Mouse (Mus musculus): Measurements from ENCODE around the gene Gon7.
A peak's percentile ranks its signal among the peaks of the same experiment; 100 is the strongest.

The Gon7 gene

DNA sequence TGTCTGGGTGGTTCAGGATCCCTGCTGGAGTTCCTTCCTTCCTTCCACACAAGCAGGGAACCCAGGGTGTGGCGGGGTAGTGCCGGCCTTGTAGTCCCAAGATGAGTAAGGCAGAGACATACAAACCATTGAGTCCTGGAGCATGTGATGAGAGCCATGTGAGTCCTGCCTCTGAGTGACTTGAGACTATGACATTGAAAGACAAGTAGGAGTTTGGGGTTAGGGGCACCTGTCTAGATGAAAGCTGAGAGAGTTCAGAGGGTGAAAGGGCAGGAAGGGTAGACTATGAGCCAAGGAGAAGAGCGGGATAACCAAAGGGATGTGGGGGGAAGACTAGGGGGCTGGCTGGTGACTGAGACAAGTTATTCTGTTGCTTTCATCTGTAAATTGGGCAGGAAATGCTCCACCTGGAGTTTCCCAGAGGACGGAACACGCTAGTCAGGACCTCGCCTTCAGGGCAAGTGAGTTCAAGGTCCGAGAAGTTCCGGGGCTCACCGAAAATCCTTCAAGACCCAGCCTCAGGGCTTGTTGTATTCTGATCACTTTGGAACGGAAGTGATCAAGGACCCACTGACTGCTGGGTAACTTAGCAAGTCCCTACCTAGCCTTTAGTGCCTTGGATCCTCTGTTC lies 50.7 kb downstream of the Gon7 start:
- peak overlapping the region; percentile 48 for H3K4me3 ChIP-seq (replicated peaks; ENCODE audit: low read length)
- peaks cover 86% of the 10 kb centered on the region for H3K4me1 ChIP-seq (replicated peaks; ENCODE audit: low read depth, low read length)
- no peak for TF ChIP-seq POU5F1 (IDR thresholded peaks at IDR 0.05; ENCODE audit: borderline replicate concordance, low read length)
- no peak; the same call in 1 of the 2 replicates for TF ChIP-seq NANOG (IDR thresholded peaks at IDR 0.05; ENCODE audit: borderline replicate concordance, low read length)
- TF ChIP-seq CTCF (conservative IDR thresholded peaks at IDR 0.05; ENCODE audit: low read length) = no peak

DNA sequence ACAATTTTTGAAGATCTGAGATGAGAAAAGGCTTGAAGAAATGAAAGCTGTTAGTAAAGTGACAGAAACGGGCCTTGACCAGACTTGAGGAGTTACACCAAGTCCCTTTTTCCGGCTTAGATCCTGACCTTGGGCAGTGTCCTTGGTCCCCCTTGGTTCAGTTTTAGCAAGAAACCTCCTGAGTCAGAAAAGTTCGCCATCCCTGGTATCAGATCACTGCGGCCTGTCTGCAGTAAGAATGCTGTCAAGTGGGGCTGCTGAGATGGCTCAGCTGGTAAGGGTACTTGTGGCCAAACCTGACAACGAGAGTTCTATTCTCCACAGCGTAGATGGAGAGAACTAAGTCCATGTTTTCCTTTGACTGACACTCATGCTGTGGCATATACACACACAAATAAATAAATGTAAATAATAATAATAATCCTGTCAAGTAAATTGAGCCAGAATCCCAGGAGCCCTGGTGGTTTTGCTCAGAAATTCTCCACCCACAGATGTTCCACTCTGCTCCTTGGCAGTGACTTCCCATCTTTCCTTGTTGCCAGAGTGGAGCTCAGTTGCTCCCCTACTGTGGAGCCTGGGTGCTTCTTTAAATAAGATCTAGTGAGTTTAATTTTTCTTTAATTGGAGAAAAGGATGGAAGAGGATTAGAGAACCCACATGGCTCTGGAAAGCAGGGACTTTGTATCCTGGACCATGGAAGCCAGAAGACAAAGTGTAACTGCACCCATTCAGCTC lies 51.5 kb downstream of the Gon7 start:
- H3K27me3 ChIP-seq (ENCODE audit: insufficient read depth, low read length) = peaks cover 9% of the 10 kb centered on the region; the same call in 1 of the 2 replicates
- TF ChIP-seq NANOG (IDR thresholded peaks at IDR 0.05; ENCODE audit: borderline replicate concordance, low read length) (no peak), POU5F1 (IDR thresholded peaks at IDR 0.05; ENCODE audit: borderline replicate concordance, low read length) (no peak), CTCF (conservative IDR thresholded peaks at IDR 0.05; ENCODE audit: low read length) (no peak)
- peaks cover 8% of the 10 kb centered on the region; the same call in 1 of the 2 replicates for H3K36me3 ChIP-seq (ENCODE audit: insufficient read depth, low read length)
- peaks cover 86% of the 10 kb centered on the region for H3K4me1 ChIP-seq (replicated peaks; ENCODE audit: low read depth, low read length)
- H3K9me3 ChIP-seq (ENCODE audit: low read length) = no peaks in the 10 kb centered on the region
- H3K4me3 ChIP-seq (replicated peaks; ENCODE audit: low read length) = peak overlapping the region; percentile 90

More for the DNA sequence above, 50.7 kb downstream of the Gon7 start:
- peaks cover 9% of the 10 kb centered on the region; the same call in 1 of the 2 replicates for H3K27me3 ChIP-seq (ENCODE audit: insufficient read depth, low read length)
- no peaks in the 10 kb centered on the region for H3K9me3 ChIP-seq (ENCODE audit: low read length)
- H3K36me3 ChIP-seq (ENCODE audit: insufficient read depth, low read length) = no peaks in the 10 kb centered on the region

DNA sequence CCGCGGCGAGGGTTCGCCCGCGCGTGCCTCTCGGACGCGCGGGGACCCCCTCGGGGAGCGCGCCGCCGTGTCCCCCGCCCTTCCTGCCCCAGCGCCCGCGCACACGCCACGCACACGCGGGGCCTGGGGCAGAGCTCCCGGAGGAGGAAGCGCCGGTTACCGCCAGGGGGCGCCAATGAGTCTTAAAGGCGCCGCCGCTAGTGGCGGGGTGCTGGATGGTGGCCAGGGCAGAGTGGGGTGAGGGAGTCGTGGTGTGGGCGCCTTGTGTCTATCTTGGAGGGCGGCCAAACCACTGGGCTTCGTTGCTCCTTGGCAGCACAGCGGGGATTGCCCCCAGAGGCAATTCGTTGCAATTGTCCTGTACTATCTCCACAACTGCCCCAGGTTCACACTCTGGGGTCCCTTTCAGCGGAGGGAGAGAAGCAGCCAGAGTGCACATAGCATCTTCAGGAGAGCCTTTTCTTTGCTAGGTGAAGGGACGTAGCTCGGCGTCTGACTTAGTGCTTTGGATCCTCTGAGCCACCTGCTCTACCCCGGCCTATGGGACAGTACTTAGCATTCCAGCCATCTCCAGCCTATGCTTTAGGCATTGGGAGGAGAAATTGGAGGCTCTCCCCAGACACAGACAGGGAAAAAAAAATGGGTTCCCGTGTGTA lies 52.3 kb downstream of the Gon7 start:
- H3K4me1 ChIP-seq (replicated peaks; ENCODE audit: low read depth, low read length) = peaks cover 86% of the 10 kb centered on the region
- no peaks in the 10 kb centered on the region for H3K9me3 ChIP-seq (ENCODE audit: low read length)
- peak overlapping the region; percentile 90 for H3K4me3 ChIP-seq (replicated peaks; ENCODE audit: low read length)
- TF ChIP-seq POU5F1 (IDR thresholded peaks at IDR 0.05; ENCODE audit: borderline replicate concordance, low read length) (no peak), CTCF (conservative IDR thresholded peaks at IDR 0.05; ENCODE audit: low read length) (peak; percentile 33; the same call in 1 of the 2 replicates), NANOG (IDR thresholded peaks at IDR 0.05; ENCODE audit: borderline replicate concordance, low read length) (no peak)
- peaks cover 9% of the 10 kb centered on the region; the same call in 1 of the 2 replicates for H3K27me3 ChIP-seq (ENCODE audit: insufficient read depth, low read length)
- peaks cover 9% of the 10 kb centered on the region; the same call in 1 of the 2 replicates for H3K36me3 ChIP-seq (ENCODE audit: insufficient read depth, low read length)

DNA sequence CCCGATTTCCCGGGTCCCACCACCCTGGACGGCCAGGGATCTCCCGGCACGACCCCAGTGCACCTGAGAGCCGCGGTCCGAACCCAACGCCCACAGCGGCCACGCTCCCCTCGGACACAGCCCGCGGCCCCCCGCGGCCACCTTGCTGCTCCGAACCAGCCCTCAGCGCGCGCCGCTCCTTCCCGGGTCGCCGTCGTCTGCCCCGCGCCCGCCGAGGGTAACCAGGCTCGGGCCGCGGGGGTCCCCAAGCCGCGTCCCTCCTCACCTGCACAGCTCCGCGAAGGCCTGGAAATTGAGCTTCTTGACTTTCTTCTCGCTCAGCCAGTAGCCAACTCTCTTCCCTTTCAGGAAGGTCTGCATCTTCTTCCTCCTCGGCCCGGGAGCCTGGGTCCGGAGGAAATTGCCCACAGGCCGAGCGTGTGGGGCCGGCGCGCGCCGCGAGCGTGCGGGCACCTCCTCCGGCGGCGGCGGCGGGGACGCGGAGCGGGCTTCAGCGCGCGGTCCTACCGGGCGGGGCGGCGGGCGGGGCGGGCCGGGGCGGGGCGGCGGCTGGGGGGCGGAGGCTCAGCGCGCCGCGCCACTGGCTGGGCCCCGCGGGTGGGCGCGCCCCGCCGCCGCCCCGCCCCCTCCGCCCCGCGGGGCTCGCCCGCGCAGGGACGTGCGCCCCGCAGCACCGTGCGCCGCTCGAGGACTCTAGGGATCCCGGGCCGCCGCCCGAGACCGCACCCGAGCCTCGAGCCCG lies 53.0 kb downstream of the Gon7 start, which contains the start of gene Itpk1:
Gene Itpk1 (minus strand): TSS at position 474 of the 742 bp plus-strand sequence.
- Histone ChIP-seq H3K4me1 (replicated peaks; ENCODE audit: low read depth, low read length) (peaks cover 86% of the 10 kb centered on the region), H3K4me3 (replicated peaks; ENCODE audit: low read length) (peak within 1 kb of the TSS; percentile 90), H3K36me3 (ENCODE audit: insufficient read depth, low read length) (peaks cover 9% of the 10 kb centered on the region; the same call in 1 of the 2 replicates), H3K27me3 (ENCODE audit: insufficient read depth, low read length) (peaks cover 9% of the 10 kb centered on the region; the same call in 1 of the 2 replicates), H3K9me3 (ENCODE audit: low read length) (no peaks in the 10 kb centered on the region)
- TF ChIP-seq CTCF (conservative IDR thresholded peaks at IDR 0.05; ENCODE audit: low read length) = no peak
- TF ChIP-seq NANOG (IDR thresholded peaks at IDR 0.05; ENCODE audit: borderline replicate concordance, low read length) = no peak
- no peak for TF ChIP-seq POU5F1 (IDR thresholded peaks at IDR 0.05; ENCODE audit: borderline replicate concordance, low read length)

- H3K4me1 ChIP-seq (replicated peaks; ENCODE audit: low read depth, low read length) = peaks cover 87% of the 10 kb centered on the region
- H3K27me3 ChIP-seq (ENCODE audit: insufficient read depth, low read length) = peaks cover 9% of the 10 kb centered on the region; the same call in 1 of the 2 replicates
- TF ChIP-seq POU5F1 (IDR thresholded peaks at IDR 0.05; ENCODE audit: borderline replicate concordance, low read length) = no peak
- TF ChIP-seq NANOG (IDR thresholded peaks at IDR 0.05; ENCODE audit: borderline replicate concordance, low read length) = no peak
- TF ChIP-seq CTCF (conservative IDR thresholded peaks at IDR 0.05; ENCODE audit: low read length) = no peak
- no peaks in the 10 kb centered on the region for H3K9me3 ChIP-seq (ENCODE audit: low read length)
- peaks cover 12% of the 10 kb centered on the region; the same call in 1 of the 2 replicates for H3K36me3 ChIP-seq (ENCODE audit: insufficient read depth, low read length)
- H3K4me3 ChIP-seq (replicated peaks; ENCODE audit: low read length) = peak overlapping the region; percentile 90
These were observed 53.6 kb downstream of the Gon7 start for GRCm38 (mm10) chr12:102703921-102704408.

GRCm38 (mm10) chr12:102703441-102703840 lies 54.2 kb downstream of the Gon7 start:
- H3K4me3 ChIP-seq (replicated peaks; ENCODE audit: low read length) = peak overlapping the region; percentile 90
- H3K27me3 ChIP-seq (ENCODE audit: insufficient read depth, low read length) = peaks cover 9% of the 10 kb centered on the region; the same call in 1 of the 2 replicates
- TF ChIP-seq NANOG (IDR thresholded peaks at IDR 0.05; ENCODE audit: borderline replicate concordance, low read length) (no peak), POU5F1 (IDR thresholded peaks at IDR 0.05; ENCODE audit: borderline replicate concordance, low read length) (no peak), CTCF (conservative IDR thresholded peaks at IDR 0.05; ENCODE audit: low read length) (no peak)
- no peaks in the 10 kb centered on the region for H3K9me3 ChIP-seq (ENCODE audit: low read length)
- peaks cover 14% of the 10 kb centered on the region; the same call in 1 of the 2 replicates for H3K36me3 ChIP-seq (ENCODE audit: insufficient read depth, low read length)
- H3K4me1 ChIP-seq (replicated peaks; ENCODE audit: low read depth, low read length) = peaks cover 88% of the 10 kb centered on the region
